Mouse (Mus musculus): Measurements from ENCODE around the gene Rps6kb1. TPM values are rescaled to one million over a fixed set of nuclear protein-coding genes. Genes with fewer than 3 reads are reported as not detected.

Gene Rps6kb1
- total and polyA plus RNA-seq, 3 experiments, result 45.2 to 110 (median 76.9) TPM

DNA sequence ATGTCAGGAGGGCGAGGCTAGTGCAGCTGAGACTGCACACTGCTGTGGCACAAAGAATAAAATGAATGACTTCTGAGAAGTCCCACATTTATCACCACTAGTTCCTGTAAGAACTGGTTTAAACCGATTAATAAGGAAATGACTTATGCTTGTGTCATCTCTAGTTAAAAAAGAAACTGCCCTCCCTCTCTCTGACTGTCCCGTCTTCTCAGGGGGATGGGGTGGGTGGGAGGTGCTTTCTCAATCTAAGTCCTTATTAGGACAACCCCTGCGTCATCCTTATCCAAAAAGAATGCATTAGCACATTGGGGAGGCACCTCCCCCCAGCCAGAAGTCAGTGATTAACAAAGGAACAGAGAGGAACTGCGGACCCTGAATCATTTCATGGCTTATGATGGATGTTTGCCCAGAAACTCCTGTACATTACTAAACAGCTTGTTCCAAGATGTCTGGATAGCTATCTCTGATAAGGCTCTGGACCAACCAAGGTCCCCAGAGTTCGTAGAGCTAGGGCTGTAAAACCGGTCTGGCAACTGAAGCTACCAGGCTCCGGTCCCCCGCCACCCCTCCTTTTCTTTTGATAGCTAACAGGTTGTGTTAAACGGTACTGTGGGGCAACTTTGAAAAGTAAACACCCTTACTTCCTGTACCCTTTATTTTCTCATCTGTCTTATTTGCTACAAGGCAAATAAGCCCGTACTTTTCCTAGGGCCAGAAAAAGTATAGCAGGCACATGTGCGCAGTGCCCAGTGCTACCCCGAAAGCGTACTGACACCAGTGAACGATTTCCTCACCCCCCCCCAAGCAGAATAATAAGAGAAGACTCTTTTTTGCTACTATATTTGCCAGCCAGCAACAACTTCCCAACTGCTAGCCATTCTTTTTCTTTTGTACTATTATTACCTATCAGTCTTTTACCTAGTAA lies 42.5 kb upstream of the Rps6kb1 start:
- H3K4me1 ChIP-seq (ENCODE audit: control insufficient read depth in 1 of 2, insufficient read depth in 2 of 2), result peaks cover 18 to 52% of the 10 kb centered on the region in 2 experiments
- H3K27me3 ChIP-seq (replicated peaks), result no peaks in the 10 kb centered on the region
- H3K9ac ChIP-seq (ENCODE audit: insufficient read depth, low read depth), result peak overlapping the region; percentile 99
- dilution Hi-C loops (cut with MboI; ENCODE audit: extremely low pct_ligation_motif_present, extremely low pct_unique_long_range_greater_than_20kb, low sequenced_read_pairs) (loop anchor here (5.0 kb wide), 1 partner anchor 35 kb away; no protein-coding TSS in a partner anchor), in situ Hi-C loops (cut with MboI; ENCODE audit: low pct_ligation_motif_present, low pct_unique_long_range_greater_than_20kb, low sequenced_read_pairs) (no loop called here)
- peaks cover 5 to 14% of the 10 kb centered on the region in 2 experiments for H3K36me3 ChIP-seq (replicated peaks in 1 of 2; ENCODE audit: control insufficient read depth in 1 of 2, insufficient read depth in 1 of 2, low read length in 1 of 2)
- H3K4me3 ChIP-seq (replicated peaks in 1 of 3; ENCODE audit: low read depth in 2 of 3, low read length in 2 of 3, poor library complexity in 1 of 3), result peak overlapping the region; percentile 64 to 81 (median 76)
- DNase-seq (ENCODE audit: extremely low read depth), result peak; percentile 98
- peaks cover 25% of the 10 kb centered on the region for H3K79me2 ChIP-seq (replicated peaks; ENCODE audit: control insufficient read depth, extremely low read depth, insufficient read depth, poor library complexity, severe bottlenecking)
- peak overlapping the region; percentile 74 for H3K27ac ChIP-seq (ENCODE audit: insufficient read depth, low read depth)
- H3K4me2 ChIP-seq (ENCODE audit: insufficient read depth, low read depth, poor library complexity, severe bottlenecking), result peak overlapping the region; percentile 97
- no peaks in the 10 kb centered on the region for H3K9me3 ChIP-seq (replicated peaks; ENCODE audit: low read length)
- TF ChIP-seq MYC (IDR thresholded peaks at IDR 0.05; ENCODE audit: low read depth, low read length), result peak; percentile 72
- peak; percentile 33; the same call in 1 of the 2 replicates for TF ChIP-seq SIN3A (IDR thresholded peaks at IDR 0.05; ENCODE audit: low read length)
- TF ChIP-seq TBP (conservative IDR thresholded peaks at IDR 0.05; ENCODE audit: low read depth, low read length), result peak; percentile 99
- peak; percentile 56 for TF ChIP-seq MXI1 (IDR thresholded peaks at IDR 0.05; ENCODE audit: low read depth, low read length)
- TF ChIP-seq BHLHE40 (IDR thresholded peaks at IDR 0.05; ENCODE audit: low read depth, low read length), result peak; percentile 40
- TF ChIP-seq RAD21 (IDR thresholded peaks at IDR 0.05; ENCODE audit: low read depth, low read length), result no peak; the same call in none of the 2 replicates
- TF ChIP-seq JUND (conservative IDR thresholded peaks at IDR 0.05; ENCODE audit: low read depth, low read length), result no peak; the same call in 1 of the 2 replicates
- TF ChIP-seq GABPA (IDR thresholded peaks at IDR 0.05; ENCODE audit: insufficient replicate concordance, low read depth, low read length), result no peak
- peak; percentile 13; the same call in 1 of the 2 replicates for TF ChIP-seq IRF4 (IDR thresholded peaks at IDR 0.05; ENCODE audit: low read depth, low read length)
- no peak for TF ChIP-seq SMC3 (IDR thresholded peaks at IDR 0.05; ENCODE audit: low read depth, low read length)
- TF ChIP-seq ELF1 (IDR thresholded peaks at IDR 0.05; ENCODE audit: low read depth, low read length), result peak; percentile 55; the same call in 1 of the 2 replicates
- TF ChIP-seq ZKSCAN1 (IDR thresholded peaks at IDR 0.05; ENCODE audit: borderline replicate concordance, low read depth, low read length), result no peak
- peak; percentile 57 for TF ChIP-seq CHD2 (IDR thresholded peaks at IDR 0.05; ENCODE audit: low read length)
- TF ChIP-seq MAFK (IDR thresholded peaks at IDR 0.05; ENCODE audit: insufficient replicate concordance, low read length), result no peak
- TF ChIP-seq MEF2A (IDR thresholded peaks at IDR 0.05; ENCODE audit: borderline replicate concordance, low read depth, low read length), result peak; percentile 66
- TF ChIP-seq ETS1 (conservative IDR thresholded peaks at IDR 0.05; ENCODE audit: low read depth, low read length), result peak; percentile 85
- TF ChIP-seq TCF12 (IDR thresholded peaks at IDR 0.05; ENCODE audit: low read depth, low read length), result peak; percentile 89; the same call in 1 of the 2 replicates
- no peak for TF ChIP-seq ZC3H11A (IDR thresholded peaks at IDR 0.05; ENCODE audit: low read depth, low read length)
- TF ChIP-seq RCOR1 (conservative IDR thresholded peaks at IDR 0.05; ENCODE audit: low read depth, low read length), result no peak; the same call in 1 of the 2 replicates
- TF ChIP-seq POLR2A (IDR thresholded peaks at IDR 0.05; ENCODE audit: low read depth, low read length), result peak; percentile 99
- TF ChIP-seq KAT2A (IDR thresholded peaks at IDR 0.05; ENCODE audit: insufficient replicate concordance, low read length), result 0 out of 2 replicates have a peak, but pooled peaks have one; percentile 33
- TF ChIP-seq E2F4 (IDR thresholded peaks at IDR 0.05; ENCODE audit: insufficient replicate concordance, low read depth, low read length), result no peak
- peak; percentile 98 for TF ChIP-seq NELFE (IDR thresholded peaks at IDR 0.05; ENCODE audit: low read depth, low read length)
- peak; percentile 99 for TF ChIP-seq POLR2AphosphoS2 (IDR thresholded peaks at IDR 0.05; ENCODE audit: low read depth, low read length)
- no peak for TF ChIP-seq USF2 (conservative IDR thresholded peaks at IDR 0.05; ENCODE audit: low read depth, low read length)
- TF ChIP-seq CHD1 (IDR thresholded peaks at IDR 0.05; ENCODE audit: low read depth, low read length), result peak; percentile 78
- peak; percentile 50; the same call in 1 of the 2 replicates for TF ChIP-seq MAX (IDR thresholded peaks at IDR 0.05; ENCODE audit: low read length)
- 0 out of 2 replicates have a peak, but pooled peaks have one; percentile 45 for TF ChIP-seq HCFC1 (IDR thresholded peaks at IDR 0.05; ENCODE audit: low read depth, low read length)
- TF ChIP-seq CTCF (conservative IDR thresholded peaks at IDR 0.05 in 1 of 2, IDR thresholded peaks at IDR 0.05 in 1 of 2; ENCODE audit: low read depth in 2 of 2, low read length in 2 of 2), result no peak
- TF ChIP-seq ZNF384 (IDR thresholded peaks at IDR 0.05; ENCODE audit: low read depth, low read length), result 0 out of 2 replicates have a peak, but pooled peaks have one; percentile 3
- peak; percentile 59 for TF ChIP-seq MAZ (IDR thresholded peaks at IDR 0.05; ENCODE audit: low read depth, low read length)
- peak; percentile 31; the same call in 1 of the 2 replicates for TF ChIP-seq EP300 (IDR thresholded peaks at IDR 0.05; ENCODE audit: low read length)
- peak; percentile 99; the same call in 1 of the 2 replicates for TF ChIP-seq ZMIZ1 (IDR thresholded peaks at IDR 0.05; ENCODE audit: low read depth, low read length)
- no peak for TF ChIP-seq USF1 (IDR thresholded peaks at IDR 0.05; ENCODE audit: low read depth, low read length)
- no peak for TF ChIP-seq NRF1 (IDR thresholded peaks at IDR 0.05; ENCODE audit: low read depth, low read length)
- TF ChIP-seq UBTF (IDR thresholded peaks at IDR 0.05; ENCODE audit: low read depth, low read length), result 0 out of 2 replicates have a peak, but pooled peaks have one; percentile 54
- no peak for TF ChIP-seq PAX5 (IDR thresholded peaks at IDR 0.05; ENCODE audit: low read length)
